Mouse (Mus musculus): ENCODE data around the gene Ak4.

- no peak for TF ChIP-seq POLR2A (IDR thresholded peaks at IDR 0.05; ENCODE audit: borderline replicate concordance, extremely low read depth, insufficient read depth, insufficient read length, poor library complexity, severe bottlenecking)
- no peak for TF ChIP-seq CTCF (IDR thresholded peaks at IDR 0.05; ENCODE audit: borderline replicate concordance, extremely low read depth, insufficient read depth, insufficient read length)
Observed at GRCm38 (mm10) chr4:101497336-101497735, 78.3 kb downstream of the Ak4 start.

Measured in brain, embryonic 14.5 days (tissue).